Mouse (Mus musculus) macrophage (primary cell): ENCODE measurements around the gene Rd3l. TPM values are rescaled to one million over a fixed set of nuclear protein-coding genes. Genes with fewer than 3 reads are reported as not detected.

Source experiments
- H3K27ac ChIP-seq: fragments of 350-480 bp; formaldehyde crosslinking; 2 replicates; pipeline ENCODE4 v1.9.0; 2021
- H3K36me3 ChIP-seq: fragments of 350-480 bp; formaldehyde crosslinking; 2 replicates; pipeline ENCODE4 v1.9.0; 2021; ENCODE audit errors: inconsistent target
- H3K4me3 ChIP-seq: fragments of 350-480 bp; formaldehyde crosslinking; 2 replicates; pipeline ENCODE4 v1.9.0; 2021; ENCODE audit errors: inconsistent target
- H3K79me2 ChIP-seq: fragments of 350-480 bp; formaldehyde crosslinking; 2 replicates; pipeline ENCODE4 v1.9.0; 2021; ENCODE audit errors: inconsistent target
- WGBS: methylation state at CpG from one replicate; pipeline ENCODE4 v1.1.7; 2026; ENCODE audit warnings: inconsistent platforms; ENCODE audit not compliant: missing documents; 5-methylcytosine and 5-hydroxymethylcytosine counted together
- polyA plus RNA-seq: library from polyadenylated mRNA; stranded (reverse); fragments of 250-400 nt; gene quantifications from 3 replicates; pipeline ENCODE4 v1.2.4, GENCODE M21; 2018; ENCODE audit warnings: inconsistent platforms
- total RNA-seq, 78 experiments: library from RNA; depleted of rRNA; stranded (reverse); fragments of 250-400 nt; gene quantifications; 1 replicate in 9 of 78; 2 replicates in 24 of 78; 3 replicates in 43 of 78; 4 replicates in 2 of 78; pipeline ENCODE4 v1.2.4; 2018; ENCODE audit warnings: inconsistent platforms in 56 of 78

Rd3l gene
- not detected for total RNA-seq (2018; cell fraction: chromatin; rRNA removed)
- not detected for total RNA-seq (2018; cell fraction: cytosol; rRNA removed)
- not detected for total RNA-seq (2018; cell fraction: nucleus; rRNA removed)
- polyA plus RNA-seq: not detected in 3 replicates

DNA sequence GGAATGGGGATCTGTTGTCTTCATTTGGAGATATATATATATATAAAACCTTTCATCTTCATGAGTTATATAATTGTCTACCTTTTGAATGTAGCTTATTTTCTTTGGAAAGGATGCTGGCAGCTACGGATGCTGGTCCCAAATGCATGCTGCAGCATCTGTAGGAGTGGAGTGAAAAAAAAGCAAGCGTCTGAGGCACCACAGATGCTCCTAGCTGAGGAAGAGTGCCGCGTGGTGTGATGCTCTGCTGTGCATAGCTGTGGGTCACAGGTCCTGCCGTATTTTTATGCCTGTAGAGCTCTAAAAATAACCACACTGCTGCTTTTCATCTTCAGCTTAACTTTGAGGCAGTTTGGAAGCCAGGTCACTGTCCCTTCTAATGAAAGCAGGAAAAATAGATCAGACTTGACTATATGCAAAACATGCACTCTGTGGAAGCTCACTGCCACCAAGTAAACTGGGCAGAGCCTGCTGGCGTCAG, at the start of gene Rd3l:
Gene Rd3l, minus strand, starts transcription at position 431 of the 481 bp plus-strand sequence.
- H3K27ac ChIP-seq: no peak within 1 kb of the TSS
- WGBS: 76% methylated on average over 5 of the region's 6 CpGs
- H3K4me3 ChIP-seq: no peak within 1 kb of the TSS
- H3K79me2 ChIP-seq: no peaks in the 10 kb centered on the region
- H3K36me3 ChIP-seq: no peaks in the 10 kb centered on the region

DNA sequence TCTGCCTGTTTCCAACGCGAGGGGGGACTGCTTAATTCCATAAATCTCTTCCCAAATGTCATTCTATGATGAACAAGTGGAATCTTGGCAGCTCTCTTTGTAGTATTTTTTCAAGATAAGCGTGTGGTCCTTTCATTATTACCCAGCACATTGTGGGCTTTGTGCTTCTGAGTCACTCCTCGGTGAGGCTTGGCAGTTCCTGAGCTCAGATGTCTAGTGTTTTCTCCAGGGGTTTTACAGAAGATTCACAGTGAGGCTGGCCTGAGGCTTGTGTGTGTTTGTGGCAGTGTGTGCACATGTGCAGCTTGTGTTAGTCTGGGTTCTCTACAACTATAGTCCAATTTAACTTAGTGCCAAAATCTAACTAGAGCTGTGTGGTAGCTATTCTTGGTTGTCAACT, 46.3 kb upstream of the Rd3l start:
- Histone ChIP-seq H3K27ac (no peak overlapping the region), H3K4me3 (no peak overlapping the region), H3K36me3 (no peaks in the 10 kb centered on the region), H3K79me2 (no peaks in the 10 kb centered on the region)
- 89% methylated on average over 4 of the region's 4 CpGs for WGBS

DNA sequence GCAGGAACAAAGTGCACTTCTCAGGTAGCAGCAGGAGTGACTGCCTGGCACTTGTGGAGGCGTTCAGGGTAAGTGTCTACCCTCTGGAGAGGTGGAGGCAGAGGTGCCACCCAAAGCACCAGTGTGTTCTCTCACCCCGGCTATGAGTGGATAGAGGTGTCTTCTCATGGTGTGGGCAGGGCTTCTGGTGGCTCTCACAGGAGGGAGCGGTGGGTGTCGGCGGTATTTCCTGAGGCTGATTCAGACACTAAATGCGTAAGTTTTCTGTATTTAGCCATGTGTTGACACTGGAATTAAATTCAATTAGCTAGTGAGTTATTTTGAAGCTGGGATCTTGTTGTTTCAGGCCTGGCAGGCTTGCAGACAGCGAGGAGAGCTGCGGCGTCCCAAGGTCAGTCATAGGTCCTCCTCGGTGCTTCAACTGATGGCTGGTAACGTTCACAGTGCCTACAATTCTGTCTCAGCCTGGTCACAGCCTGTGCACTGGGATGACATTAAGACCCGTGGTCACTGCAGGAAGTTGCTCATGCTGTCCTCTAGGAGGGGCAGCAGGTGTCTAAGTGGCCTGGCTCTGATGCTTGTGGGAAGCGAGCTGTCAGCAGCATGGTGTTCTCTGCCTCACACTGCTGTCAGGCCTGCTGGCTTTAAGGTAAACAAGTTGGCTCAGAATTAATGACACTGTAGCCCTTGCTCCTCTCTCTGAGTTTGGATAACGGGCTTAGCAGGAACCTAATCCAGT, 45.0 kb upstream of the Rd3l start:
- Histone ChIP-seq H3K27ac (no peak overlapping the region), H3K4me3 (no peak overlapping the region), H3K79me2 (no peaks in the 10 kb centered on the region), H3K36me3 (no peaks in the 10 kb centered on the region)
- 83% methylated on average over 14 of the region's 14 CpGs for WGBS

DNA sequence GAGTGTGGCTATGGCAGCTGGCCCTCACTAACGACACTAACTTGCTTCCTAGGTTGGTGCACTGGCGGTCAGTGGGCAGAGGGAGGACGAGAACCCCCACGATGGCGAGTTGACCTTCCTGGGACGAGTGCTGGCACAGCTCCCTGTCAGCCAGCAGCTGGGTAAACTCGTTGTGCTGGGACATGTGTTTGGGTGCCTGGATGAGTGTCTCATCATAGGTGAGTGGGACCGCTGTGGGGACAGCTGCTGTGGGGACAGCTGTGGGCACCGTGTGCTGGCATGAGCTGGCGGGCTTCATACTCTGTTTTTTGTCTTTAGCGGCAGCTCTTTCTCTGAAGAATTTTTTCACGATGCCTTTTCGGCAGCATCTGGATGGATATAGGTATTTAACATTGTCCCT, 44.3 kb upstream of the Rd3l start:
- WGBS: 93% methylated on average over 13 of the region's 13 CpGs
- Histone ChIP-seq H3K4me3 (no peak overlapping the region), H3K79me2 (no peaks in the 10 kb centered on the region), H3K27ac (no peak overlapping the region), H3K36me3 (no peaks in the 10 kb centered on the region)

DNA sequence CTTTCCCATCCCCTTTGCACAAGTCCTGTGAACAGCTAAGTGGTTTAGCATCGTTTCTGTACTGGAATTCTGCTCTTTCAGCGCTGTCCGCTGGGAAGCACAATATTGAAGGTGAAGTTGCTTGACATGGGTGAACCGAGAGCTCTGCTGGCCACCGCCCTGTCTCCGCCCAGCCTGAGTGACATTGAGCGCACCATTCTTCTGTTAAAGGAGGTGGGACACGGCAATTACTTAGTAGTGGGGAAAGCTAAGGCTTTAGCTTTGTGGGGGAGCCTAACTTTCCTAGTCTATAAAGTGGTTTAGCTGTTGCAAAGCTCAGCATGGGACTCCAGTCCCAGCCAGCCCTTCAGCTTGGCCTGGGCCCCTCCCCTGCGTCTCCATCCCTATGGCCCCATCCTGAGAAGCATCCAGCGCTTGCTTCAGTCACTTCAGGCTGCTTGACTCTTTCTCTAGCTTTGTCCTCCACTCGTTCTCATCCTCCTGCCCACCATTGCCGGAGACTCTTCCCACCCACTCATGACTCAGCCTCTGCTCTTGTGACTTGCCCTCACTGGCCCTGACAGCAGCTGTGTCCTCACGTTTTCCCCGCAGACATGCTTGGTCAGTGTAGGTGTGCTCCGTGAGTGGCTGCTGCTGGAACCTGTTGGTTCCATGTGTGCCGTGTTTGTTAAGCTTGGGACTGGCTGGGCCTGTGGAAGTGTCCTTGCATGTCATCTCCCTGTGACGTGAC, 43.6 kb upstream of the Rd3l start:
- no peak overlapping the region for H3K4me3 ChIP-seq
- H3K79me2 ChIP-seq: no peaks in the 10 kb centered on the region
- H3K27ac ChIP-seq: no peak overlapping the region
- no peaks in the 10 kb centered on the region for H3K36me3 ChIP-seq
- WGBS: 90% methylated on average over 17 of the region's 17 CpGs

DNA sequence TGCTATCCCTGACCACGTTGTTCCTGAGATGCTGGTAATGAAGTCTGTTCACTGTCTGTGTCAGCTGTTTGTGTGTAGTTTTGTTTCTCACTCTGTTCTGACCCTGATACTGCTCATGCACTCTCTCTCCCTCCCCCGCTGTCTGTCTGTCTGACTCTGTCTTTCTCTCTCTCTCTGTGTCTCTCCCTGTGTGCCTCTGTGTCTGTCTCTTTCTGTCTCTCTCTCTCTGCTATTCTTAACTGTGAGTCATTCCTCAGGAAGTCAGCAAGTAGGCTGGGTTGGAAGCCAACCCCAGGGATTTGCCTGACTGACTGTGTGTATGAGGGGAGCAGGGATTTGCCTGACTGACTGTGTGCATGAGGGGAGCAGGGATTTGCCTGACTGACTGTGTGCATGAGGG, 42.2 kb upstream of the Rd3l start:
- Histone ChIP-seq H3K36me3 (no peaks in the 10 kb centered on the region), H3K27ac (no peak overlapping the region), H3K4me3 (no peak overlapping the region), H3K79me2 (no peaks in the 10 kb centered on the region)
- WGBS: 88% methylated on average over 2 of the region's 2 CpGs

DNA sequence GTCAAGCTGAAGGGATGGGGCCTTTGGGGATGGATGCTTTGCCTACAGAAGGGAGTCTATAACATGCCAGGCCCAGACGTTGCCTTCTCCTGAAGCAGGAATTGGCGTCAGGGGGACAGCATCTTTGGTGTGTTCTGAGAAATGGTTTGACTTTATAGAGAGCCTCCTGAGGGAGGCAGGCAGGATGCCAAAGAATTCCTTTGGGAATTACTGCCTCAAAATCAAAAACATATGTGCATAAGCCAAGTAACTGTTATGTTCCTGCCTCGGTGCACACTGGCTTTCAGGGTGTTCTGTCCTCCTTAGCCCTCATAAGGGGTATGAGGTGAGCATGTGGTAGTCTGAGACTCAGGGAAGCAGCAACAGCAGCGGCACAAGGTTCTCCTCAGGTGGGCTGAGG, 35.2 kb upstream of the Rd3l start:
- 97% methylated on average over 4 of the region's 4 CpGs for WGBS
- H3K36me3 ChIP-seq: no peaks in the 10 kb centered on the region
- no peaks in the 10 kb centered on the region for H3K79me2 ChIP-seq
- no peak overlapping the region for H3K27ac ChIP-seq
- H3K4me3 ChIP-seq: no peak overlapping the region

DNA sequence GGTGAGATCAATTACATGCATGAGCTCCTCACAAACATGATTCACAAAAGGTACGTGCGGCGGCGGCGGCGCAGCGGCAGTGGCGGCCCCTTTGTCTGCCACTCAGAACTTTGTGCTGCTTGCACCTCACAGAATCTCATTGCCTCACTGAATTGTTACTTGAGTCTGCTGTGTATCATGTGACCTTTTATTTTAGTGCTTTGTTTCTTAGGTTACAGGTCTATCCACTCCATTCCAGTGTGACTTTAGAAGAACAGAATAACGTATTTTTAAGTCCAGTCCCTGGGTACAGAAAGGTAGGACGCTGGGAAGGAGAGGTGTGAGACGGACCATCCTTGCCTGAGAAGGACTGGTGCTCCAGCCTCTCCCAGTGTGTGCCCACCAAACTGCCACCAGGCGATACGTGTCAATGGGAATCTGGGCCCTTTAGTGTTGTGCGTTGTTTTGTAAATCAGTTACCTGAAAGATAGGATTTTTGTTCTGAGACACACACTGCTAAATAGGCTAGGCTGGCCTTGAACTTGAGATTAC, 32.2 kb upstream of the Rd3l start:
- Histone ChIP-seq H3K27ac (no peak overlapping the region), H3K79me2 (no peaks in the 10 kb centered on the region)
- 79% methylated on average over 14 of the region's 14 CpGs for WGBS

DNA sequence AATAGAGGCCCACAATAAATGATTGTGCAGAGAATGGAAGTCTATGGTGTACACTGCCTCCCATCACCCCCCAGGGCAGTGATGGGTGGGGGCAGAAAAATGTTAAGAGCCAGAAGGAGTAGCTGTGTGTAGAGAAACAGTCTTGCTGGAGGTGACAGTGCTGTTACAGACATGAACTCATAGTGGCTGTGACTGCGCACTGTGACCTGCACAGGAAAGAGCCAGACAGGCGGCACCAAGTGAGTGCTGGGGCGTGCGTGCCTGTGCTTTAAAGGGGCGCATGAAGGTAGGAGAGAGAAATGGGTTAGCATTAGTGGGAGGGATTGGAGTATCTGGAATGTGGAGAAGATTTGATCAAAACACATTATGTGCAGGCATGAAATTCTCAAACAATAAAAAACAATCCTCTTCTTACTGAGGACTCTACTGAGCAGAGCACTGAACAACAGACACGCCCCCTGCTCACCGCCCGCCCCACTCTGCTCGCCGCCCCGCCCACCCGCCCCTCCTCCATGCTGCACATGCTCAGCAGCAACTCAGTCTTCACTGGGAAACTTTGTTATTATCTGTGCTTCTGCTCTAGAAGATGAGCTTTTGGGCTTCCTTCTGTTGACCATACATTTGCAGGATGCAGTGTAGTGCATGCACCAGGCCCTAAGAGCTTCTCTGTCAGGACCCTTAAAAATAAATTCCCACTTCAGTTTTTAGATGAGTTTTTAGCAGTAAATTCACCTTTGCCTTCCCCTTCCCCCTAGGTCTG, 31.6 kb upstream of the Rd3l start:
- WGBS: 74% methylated on average over 12 of the region's 12 CpGs
- Histone ChIP-seq H3K36me3 (no peaks in the 10 kb centered on the region), H3K79me2 (no peaks in the 10 kb centered on the region), H3K4me3 (no peak overlapping the region), H3K27ac (no peak overlapping the region)

More for the DNA sequence above, 32.2 kb upstream of the Rd3l start:
- no peak overlapping the region for H3K4me3 ChIP-seq
- no peaks in the 10 kb centered on the region for H3K36me3 ChIP-seq

DNA sequence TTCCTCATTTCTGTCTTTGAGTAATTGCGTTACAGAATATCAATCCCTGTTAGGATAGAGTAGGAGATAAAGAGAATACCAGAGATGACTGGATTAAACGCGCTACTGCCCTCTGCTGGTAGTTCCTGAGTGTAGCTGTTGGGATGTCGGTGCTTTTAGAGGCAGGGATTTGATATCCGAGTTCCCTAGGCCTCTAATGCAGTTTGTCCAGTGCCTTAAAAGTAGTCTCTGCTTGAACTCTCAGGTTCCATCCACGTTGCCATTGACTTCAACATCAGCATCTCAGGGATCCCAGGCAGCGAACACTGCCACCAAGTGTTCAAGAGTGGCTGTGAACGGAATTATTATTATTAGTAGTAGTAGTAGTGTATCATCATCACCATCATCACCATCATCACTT, 20.1 kb upstream of the Rd3l start:
- no peak overlapping the region for H3K27ac ChIP-seq
- H3K36me3 ChIP-seq: no peaks in the 10 kb centered on the region
- WGBS: 25% methylated on average over 8 of the region's 8 CpGs
- H3K79me2 ChIP-seq: no peaks in the 10 kb centered on the region
- H3K4me3 ChIP-seq: no peak overlapping the region

DNA sequence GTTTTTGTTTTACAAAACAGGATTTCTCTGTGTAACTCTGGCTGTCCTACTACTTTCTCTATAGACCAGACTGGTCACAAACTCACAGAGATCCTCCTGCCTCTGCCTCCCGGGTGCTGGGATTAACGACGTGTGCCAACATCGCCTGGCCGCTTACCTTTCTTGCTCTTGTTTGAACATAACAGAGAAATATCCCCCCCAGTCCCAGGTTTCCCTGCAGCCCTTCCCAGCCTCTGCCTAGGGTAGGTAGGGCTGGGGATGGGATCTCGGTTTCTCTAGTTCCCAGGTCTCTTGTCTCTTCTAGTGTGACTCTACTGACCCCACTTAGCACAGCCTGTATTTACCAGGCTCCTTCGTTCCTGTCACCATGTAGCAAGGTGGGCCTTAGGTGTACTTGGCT, 18.6 kb upstream of the Rd3l start:
- Histone ChIP-seq H3K79me2 (no peaks in the 10 kb centered on the region), H3K27ac (no peak overlapping the region), H3K4me3 (no peak overlapping the region), H3K36me3 (no peaks in the 10 kb centered on the region)
- WGBS: 92% methylated on average over 7 of the region's 7 CpGs

DNA sequence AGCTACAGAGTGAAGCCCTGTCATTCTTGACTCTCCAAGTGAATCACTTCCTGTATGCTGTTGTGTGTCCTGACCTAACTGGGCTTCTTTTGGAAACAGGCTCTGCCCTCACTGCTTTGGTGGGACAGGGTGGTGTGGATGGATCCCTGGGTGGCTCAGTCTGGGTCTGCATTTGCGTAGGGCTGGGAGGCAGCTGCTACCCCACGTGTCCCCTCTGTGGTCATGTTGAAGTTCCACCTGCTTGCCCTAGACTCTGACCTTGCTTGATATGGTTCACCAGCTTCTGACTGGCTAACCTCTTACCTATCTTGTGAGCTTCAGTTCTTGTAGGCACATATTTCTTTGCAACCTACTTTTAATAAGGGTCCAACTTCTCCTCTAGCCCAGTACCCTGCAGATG, 14.0 kb upstream of the Rd3l start:
- Histone ChIP-seq H3K4me3 (no peak overlapping the region), H3K36me3 (no peaks in the 10 kb centered on the region), H3K79me2 (no peaks in the 10 kb centered on the region), H3K27ac (no peak overlapping the region)
- WGBS: 100% methylated on average over 2 of the region's 2 CpGs

DNA sequence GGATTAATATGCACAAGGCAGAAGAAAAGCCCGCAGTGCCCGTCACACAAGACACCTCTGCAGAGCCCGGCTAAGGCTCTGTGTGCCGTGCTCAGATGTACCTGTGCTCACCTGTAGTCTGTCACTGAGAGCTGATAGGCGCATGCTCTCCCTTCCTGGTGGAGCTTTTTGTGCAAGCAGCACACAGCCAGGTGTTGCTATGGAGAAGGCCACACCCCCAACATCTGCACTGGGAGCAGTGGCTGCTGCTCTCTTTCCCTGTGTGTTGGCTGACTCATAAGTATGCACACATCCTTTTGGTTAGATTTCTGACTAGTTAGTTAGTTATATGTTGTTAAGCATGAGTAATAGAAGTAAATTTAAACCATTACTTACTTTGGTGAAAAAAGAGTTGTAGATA, 11.5 kb upstream of the Rd3l start:
- WGBS: 100% methylated on average over 5 of the region's 5 CpGs
- Histone ChIP-seq H3K27ac (no peak overlapping the region), H3K79me2 (no peaks in the 10 kb centered on the region), H3K36me3 (no peaks in the 10 kb centered on the region), H3K4me3 (no peak overlapping the region)

DNA sequence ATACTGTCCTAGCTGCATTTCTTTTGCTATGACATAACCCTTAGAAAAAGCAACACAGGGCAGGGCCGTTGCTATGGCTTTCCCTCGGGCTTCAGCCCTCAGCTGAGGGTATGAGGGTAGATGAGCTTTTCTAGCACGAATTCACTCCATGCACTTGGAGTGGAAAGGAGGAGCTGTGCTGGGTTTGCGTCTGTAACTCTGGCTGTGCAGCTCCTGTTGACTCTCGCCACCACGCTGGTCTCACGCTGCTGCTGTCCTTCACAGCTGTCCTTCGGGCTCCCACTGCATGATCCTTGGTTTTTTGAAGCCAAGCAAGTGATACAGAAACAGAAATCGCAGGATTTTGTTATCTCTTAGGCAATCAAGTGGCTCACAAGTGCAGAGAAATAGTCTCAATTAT, 5.6 kb upstream of the Rd3l start:
- WGBS: 79% methylated on average over 9 of the region's 9 CpGs
- Histone ChIP-seq H3K79me2 (no peaks in the 10 kb centered on the region), H3K36me3 (no peaks in the 10 kb centered on the region), H3K4me3 (no peak overlapping the region), H3K27ac (no peak overlapping the region)
